Mouse (Mus musculus): Measurements from ENCODE around the gene Mecom.

The Mecom gene

DNA sequence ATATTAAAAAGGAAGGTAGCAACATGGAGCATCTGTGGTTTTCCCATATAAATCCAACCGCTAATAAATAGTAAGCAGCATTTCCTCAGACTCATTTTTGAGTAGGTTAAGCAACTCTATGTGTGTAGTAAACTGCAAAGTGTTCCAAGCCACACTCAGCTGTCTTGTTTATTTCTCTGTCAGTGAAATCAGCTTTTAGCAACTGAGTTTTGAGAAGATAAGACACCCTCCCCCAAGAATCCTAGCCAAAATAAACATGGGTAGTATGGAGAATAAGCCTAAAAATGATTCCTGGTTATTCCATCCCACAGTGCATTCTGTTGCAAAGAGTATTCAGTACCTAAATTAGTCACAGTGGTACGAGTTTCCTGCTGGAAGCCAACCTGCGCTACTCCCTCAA lies 450.1 kb downstream of the Mecom start:
- no peak for DNase-seq (ENCODE audit: low spot score)

DNA sequence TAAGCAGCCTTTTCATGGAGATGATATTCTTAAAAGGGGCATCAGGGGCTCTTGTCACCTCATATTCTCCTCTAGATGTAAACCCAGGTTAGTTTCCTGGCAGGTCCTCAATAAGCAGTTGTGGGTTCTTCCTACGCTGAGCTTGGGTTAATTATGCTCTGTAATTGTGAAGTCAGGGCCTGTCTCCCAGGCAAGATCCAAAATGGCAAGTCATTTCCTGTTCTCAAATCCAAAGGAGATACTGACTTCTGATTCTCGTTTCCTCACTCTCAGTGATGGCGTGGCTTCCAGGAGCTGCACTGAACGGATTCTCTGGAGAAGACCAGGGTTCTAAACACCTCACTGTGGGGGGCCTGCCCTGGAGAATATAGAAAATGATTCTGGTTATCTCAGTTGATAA lies 450.7 kb downstream of the Mecom start:
- DNase-seq (ENCODE audit: low spot score), result no peak

DNA sequence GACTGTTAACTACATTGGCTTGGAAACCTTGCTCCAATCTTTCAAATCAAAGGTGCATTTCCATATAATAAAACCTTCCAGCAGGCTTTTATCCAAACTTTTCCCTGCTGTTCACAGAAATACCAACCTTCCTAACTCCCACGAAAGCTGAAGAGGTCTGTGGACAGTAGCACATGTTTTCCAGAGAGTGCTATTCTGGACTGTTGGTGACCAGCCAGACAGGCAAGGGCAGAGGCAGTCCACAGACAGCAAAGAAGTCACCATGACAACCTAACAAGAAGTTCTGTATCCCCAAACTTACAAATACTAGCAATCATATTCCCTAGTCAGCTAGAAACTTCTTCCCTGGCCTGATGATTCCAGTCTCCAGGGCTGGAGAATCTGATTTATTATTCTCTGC lies 454.8 kb downstream of the Mecom start:
- DNase-seq (ENCODE audit: low spot score), result no peak

DNA sequence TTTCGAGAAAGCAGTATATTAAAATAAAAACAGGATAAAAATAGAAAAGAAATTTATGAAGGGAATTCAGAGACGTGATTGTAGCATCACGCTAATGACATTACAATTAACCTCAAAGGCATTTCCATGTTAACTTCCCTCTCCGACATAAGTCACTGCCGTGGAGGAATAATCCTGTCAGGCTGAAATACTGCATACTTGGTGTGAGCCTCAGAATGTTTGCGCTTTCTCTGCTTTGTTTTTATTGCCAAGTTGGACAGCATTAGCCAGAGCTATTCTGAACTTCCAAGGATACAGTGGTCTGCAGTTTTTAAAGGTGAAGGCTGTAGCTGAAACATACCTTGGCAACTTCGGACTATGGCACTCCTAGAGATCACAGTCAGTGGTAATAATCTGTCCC lies 455.3 kb downstream of the Mecom start:
- no peak for DNase-seq (ENCODE audit: low spot score)

DNA sequence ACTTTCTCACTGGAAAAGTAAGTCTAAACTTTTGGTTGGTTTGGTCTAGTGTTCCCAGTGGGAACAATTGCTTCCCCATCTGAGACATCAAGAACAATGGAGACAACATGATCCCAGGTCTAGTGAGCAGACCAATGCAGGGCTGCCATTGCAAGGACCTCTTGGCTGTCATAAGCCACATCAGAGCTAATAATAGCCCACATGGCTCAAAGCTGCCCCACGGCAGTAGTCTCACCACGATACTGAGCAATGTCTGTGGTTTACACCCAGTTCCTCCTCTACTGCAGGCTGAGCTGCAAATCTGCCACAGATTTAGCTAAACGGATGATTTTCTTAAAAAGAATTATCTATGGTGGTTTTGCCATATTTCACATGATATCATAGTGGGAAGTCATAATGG lies 455.9 kb downstream of the Mecom start:
- no peak for DNase-seq (ENCODE audit: low spot score)

- DNase-seq (ENCODE audit: low spot score), result no peak
Observed at GRCm38 (mm10) chr3:30091401-30091800, 456.4 kb downstream of the Mecom start.

GRCm38 (mm10) chr3:30086139-30086538 lies 461.7 kb downstream of the Mecom start:
- no peak for DNase-seq (ENCODE audit: low spot score)

GRCm38 (mm10) chr3:30083842-30084241 lies 464.0 kb downstream of the Mecom start:
- DNase-seq (ENCODE audit: low spot score), result no peak

DNA sequence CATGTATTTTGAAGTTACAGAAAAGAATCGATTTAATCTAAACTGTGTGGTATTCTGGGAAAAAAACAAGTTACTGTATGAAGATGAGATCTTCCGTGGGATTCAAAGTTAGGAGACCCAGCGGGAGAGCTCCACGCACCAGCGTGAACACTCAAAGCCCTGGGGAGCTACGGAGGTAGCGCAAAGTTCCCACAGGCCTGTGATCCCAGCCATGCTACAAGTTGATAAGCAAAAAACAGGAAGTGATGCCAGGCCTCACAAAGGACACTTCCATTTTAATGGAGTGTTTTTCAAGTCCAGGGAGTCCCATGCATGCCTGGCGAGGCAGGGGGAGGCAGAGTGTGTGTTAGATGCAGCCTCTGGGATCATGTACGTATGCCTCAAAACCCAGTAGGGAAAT lies 464.5 kb downstream of the Mecom start:
- no peak for DNase-seq (ENCODE audit: low spot score)

GRCm38 (mm10) chr3:30080827-30081226 lies 467.0 kb downstream of the Mecom start:
- no peak for DNase-seq (ENCODE audit: low spot score)

- no peak for DNase-seq (ENCODE audit: low spot score)
Observed at GRCm38 (mm10) chr3:30076522-30076921, 471.3 kb downstream of the Mecom start.

DNA sequence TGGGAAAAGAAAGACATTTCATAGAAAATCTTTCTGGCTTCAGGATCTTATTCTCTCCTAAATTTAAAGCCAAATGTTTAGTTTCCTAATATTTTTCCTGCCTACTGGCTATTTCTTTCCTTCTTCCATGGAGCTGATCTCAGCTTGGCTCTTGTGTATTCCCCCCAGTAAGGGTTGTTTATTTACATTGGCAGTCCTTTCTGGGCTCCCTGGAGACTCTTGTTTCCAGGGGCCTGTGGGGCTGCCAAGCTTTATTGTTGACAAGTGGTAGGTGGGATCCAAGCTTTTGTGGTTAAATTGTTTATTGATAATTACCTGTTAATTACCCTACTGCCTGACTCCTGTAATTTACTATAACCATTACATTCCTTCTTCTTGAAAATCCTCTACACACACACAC lies 476.5 kb downstream of the Mecom start:
- DNase-seq (ENCODE audit: low spot score), result no peak

- DNase-seq (ENCODE audit: low spot score), result no peak
Observed at GRCm38 (mm10) chr3:30066519-30066918, 481.3 kb downstream of the Mecom start.

GRCm38 (mm10) chr3:30060058-30060457 lies 487.8 kb downstream of the Mecom start:
- no peak for DNase-seq (ENCODE audit: low spot score)

DNA sequence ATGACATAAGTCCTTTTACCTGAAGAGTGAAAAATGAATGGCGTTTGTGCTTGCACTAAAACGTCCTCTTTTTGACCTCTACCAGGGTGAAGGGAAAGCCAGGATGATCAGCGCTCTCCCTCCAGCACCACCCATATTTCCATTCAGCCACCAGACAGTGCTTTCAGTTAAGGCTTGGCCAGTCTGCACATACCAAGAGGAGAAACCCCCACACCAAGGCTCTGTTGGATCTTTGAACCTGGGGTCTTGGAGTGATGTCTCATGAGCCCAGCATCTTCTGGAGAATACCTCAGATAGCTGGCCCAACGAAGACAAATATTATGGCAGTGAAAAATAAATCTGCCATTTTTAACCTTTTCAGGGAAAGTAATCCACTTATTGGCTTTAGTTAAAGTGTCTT lies 488.2 kb downstream of the Mecom start:
- no peak for DNase-seq (ENCODE audit: low spot score)

DNA sequence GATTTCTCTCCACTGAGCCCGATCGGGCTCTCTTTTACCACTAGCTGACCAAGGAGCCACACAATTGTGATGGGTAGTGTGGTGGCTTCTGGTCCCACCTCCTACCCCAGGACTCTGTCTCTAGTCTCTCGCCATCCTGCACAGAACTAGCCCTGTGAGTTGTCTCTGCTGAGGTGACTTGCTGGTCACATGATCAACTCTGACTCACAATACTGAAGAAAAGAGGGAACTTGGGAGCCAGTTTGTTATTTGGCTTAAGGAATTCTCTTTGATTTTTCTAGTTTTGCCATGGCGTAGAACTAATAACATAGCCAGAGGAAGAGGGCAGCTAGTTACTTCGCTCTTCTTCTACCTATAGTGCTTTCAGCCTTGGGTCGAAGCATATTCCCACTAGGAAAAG lies 496.5 kb downstream of the Mecom start:
- DNase-seq (ENCODE audit: low spot score), result no peak

DNA sequence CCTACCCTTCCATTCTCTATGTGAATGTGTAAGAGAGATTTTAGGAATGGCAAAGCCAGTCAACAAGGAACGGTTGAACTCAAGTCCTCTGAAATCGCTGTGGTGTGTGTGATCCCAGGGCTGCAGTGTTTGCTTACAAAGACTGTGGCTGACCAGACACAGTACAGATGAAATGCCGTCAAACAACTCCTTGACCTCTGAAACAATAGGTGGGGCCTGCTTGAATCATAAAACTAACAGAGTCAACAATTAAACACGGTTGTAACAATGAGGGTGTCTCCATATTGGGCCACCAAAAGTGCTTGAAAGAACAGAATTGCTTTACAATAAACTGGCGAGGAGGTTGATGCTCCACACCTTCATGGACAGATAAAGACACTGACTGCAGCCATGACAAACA lies 497.0 kb downstream of the Mecom start:
- DNase-seq (ENCODE audit: low spot score), result no peak

DNA sequence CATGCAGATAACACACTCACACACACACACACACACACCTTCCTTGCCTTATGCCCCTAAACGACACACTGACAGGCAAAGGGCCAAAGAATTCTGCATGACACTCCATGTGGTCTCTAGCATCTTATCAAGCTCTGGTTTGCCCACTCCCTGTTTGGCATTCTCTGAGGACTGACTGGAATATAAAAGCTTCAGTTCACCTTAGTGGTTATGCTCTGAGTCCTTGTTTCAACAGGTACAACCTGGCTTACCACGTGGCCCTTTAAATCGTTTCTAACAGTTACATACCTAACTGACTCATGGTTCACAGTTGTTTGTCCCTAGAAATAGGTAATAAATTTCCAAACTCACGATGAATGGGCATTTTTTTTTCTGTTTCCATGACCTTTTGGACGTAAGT lies 499.0 kb downstream of the Mecom start:
- DNase-seq (ENCODE audit: low spot score), result no peak

DNA sequence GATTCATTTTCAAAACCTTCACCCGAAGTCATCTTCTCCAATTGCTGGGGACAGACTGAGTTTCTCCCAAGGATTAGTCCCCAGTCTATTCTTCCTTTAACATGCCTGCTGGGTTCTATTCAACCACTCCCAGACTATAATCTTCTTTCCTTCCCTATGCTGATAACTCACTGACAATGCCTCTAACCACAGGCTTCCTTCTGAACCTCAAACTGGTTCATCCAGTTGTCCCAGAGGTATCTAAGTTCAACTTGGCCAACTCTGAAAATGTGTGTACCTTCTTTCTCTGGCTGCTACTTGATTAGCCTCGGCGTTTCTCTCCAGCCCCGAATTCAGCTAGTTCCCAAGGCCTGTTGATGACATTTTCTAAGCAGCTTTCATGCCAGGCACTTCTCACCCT lies 499.7 kb downstream of the Mecom start:
- no peak for DNase-seq (ENCODE audit: low spot score)

- DNase-seq (ENCODE audit: low spot score), result no peak
Observed at GRCm38 (mm10) chr3:30043525-30043924, 504.3 kb downstream of the Mecom start.

DNA sequence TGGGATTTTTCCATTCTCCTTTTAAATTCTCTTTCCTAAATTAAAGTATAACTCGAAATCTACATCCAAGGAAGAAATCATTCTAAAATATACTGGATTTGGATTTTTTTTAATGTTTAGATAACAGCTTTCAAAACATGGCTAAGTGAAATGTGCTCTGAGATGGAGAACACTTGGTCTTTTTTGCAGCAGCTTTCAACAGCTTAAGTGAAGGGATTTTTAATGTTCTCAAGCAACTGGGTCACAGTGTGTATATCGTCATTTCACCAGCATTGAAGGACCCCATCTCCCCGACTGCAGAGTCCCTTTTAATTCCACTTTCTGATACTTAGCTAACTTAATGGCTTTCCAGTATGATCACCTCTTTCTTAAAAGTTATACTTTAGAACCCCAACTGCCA lies 509.3 kb downstream of the Mecom start:
- no peak for DNase-seq (ENCODE audit: low spot score)

DNA sequence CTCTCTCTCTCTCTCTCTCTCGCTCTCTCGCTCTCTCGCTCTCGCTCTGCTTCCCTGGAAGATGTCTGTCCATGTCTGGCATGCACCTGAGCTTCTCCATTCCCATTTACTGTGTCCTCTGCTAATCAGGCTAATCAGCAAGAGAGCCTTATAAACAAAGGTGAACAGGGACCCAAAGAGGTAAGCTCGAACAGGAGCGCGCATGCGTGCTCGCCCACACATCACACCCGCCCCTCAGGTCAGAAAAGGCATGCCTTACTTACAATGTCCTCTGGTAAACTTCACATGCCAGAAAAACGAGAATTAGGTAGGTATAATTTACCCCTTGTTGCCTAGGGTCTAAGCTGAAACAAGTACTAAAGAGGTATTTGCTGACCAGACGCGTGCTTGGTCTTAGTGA lies 527.8 kb downstream of the Mecom start:
- no peak for DNase-seq (ENCODE audit: low spot score)

GRCm38 (mm10) chr3:30019411-30019810 lies 528.4 kb downstream of the Mecom start:
- DNase-seq (ENCODE audit: low spot score), result no peak

DNA sequence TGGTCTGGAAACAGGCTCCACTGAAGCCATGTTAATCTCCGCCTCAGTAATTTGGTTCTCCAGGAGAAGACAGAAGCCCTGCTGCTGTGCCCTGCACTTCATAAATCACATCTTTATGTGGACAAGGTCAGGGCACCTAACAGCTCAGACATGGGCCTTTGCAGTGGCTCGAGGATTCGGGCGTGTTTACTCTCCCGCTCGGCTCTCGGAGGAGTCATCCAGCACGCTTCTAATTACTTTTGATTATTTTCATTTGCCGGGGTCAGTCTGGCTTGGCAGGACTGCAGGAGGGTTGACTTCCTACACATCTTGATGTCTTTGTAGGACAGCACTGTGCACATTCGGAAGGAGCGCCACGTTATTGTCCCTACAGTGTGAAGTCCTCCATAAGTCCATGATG lies 529.6 kb downstream of the Mecom start:
- DNase-seq (ENCODE audit: low spot score), result no peak

GRCm38 (mm10) chr3:30016766-30017165 lies 531.0 kb downstream of the Mecom start:
- no peak for DNase-seq (ENCODE audit: low spot score)

Measured in testis, postnatal 10 days (tissue).